7 mouse cellular contexts compared by ENCODE assay signal in genomic region chr15:98568256-98569033, GRCm38 (mm10). TPM values are rescaled to one million over a fixed set of nuclear protein-coding genes. Genes with fewer than 3 reads are reported as not detected.
A peak's percentile ranks its signal among the peaks of the same experiment; 100 is the strongest.
DNase-seq lines count a peak whose midpoint lies in the region; ATAC-seq and TF ChIP-seq lines count a peak whose summit lies in the region.

No protein-coding gene starts in this region.

- no peak for ATAC-seq in forebrain, embryonic 13.5 days

- peak overlapping the region; percentile 94 for H3K27ac ChIP-seq in testis, adult 2 months (ENCODE audit: control insufficient read depth, insufficient read depth, low read depth, low read length)
- H3K27ac ChIP-seq in bone marrow, adult 2 months (ENCODE audit: control insufficient read depth, insufficient read depth, low read depth, low read length, poor library complexity), result peak overlapping the region; percentile 98
- peak overlapping the region; percentile 90 for H3K27ac ChIP-seq in forebrain, embryonic 13.5 days

- peaks cover 8% of the 10 kb centered on the region for H3K4me1 ChIP-seq in testis, adult 2 months (ENCODE audit: control insufficient read depth, insufficient read depth, low read length)
- peaks cover 1% of the 10 kb centered on the region; the same call in 1 of the 2 replicates for H3K4me1 ChIP-seq in bone marrow, adult 2 months (ENCODE audit: control insufficient read depth, insufficient read depth, low read length)
- peaks cover 42% of the 10 kb centered on the region for H3K4me1 ChIP-seq in forebrain, embryonic 13.5 days

- no peaks in the 10 kb centered on the region for H3K27me3 ChIP-seq in testis, adult 2 months (ENCODE audit: control insufficient read depth, insufficient read depth, low read length)
- H3K27me3 ChIP-seq in forebrain, embryonic 13.5 days, result no peaks in the 10 kb centered on the region

- H3K9ac ChIP-seq in forebrain, embryonic 13.5 days, result peak overlapping the region; percentile 88

- no peak for TF ChIP-seq CTCF in testis, adult 2 months (IDR thresholded peaks at IDR 0.05; ENCODE audit: control insufficient read depth, insufficient read depth, insufficient replicate concordance, low read depth, low read length)
- no peak for TF ChIP-seq CTCF in bone marrow, adult 2 months (IDR thresholded peaks at IDR 0.05; ENCODE audit: control insufficient read depth, insufficient read depth, low read length)

- no peaks in the 10 kb centered on the region for H3K9me3 ChIP-seq in forebrain, embryonic 13.5 days (replicated peaks)

- 5% methylated on average over 22 of the region's 22 CpGs for WGBS in bone marrow, adult 2 months
- whole genome bisulfite sequencing in forebrain, embryonic 13.5 days, result 11% methylated on average over 22 of the region's 22 CpGs

- no peaks in the 10 kb centered on the region; the same call in 1 of the 2 replicates for H3K36me3 ChIP-seq in testis, adult 2 months (ENCODE audit: control insufficient read depth, insufficient read depth, low read length)
- H3K36me3 ChIP-seq in forebrain, embryonic 13.5 days (ENCODE audit: poor library complexity, severe bottlenecking), result peaks cover 4% of the 10 kb centered on the region

- no peak for TF ChIP-seq POLR2A in testis, adult 2 months (IDR thresholded peaks at IDR 0.05; ENCODE audit: control insufficient read depth, low read depth, low read length)
- TF ChIP-seq POLR2A in bone marrow, adult 2 months (IDR thresholded peaks at IDR 0.05; ENCODE audit: borderline replicate concordance, control insufficient read depth, low read depth, low read length), result no peak

- DNase-seq in testis, postnatal 10 days (ENCODE audit: low spot score), result no peak
- peak; percentile 35 for DNase-seq in liver
- DNase-seq in retina, embryonic 14.5 days (ENCODE audit: low spot score), result peak; percentile 38
- no peak for DNase-seq in layer of hippocampus, postnatal 36 days

- peak overlapping the region; percentile 74 for H3K4me2 ChIP-seq in forebrain, embryonic 13.5 days

- peak overlapping the region; percentile 96 for H3K4me3 ChIP-seq in testis, adult 2 months (ENCODE audit: control insufficient read depth, low read depth, low read length)
- H3K4me3 ChIP-seq in bone marrow, adult 2 months (replicated peaks; ENCODE audit: control insufficient read depth, low read depth, low read length), result peak overlapping the region; percentile 94
- H3K4me3 ChIP-seq in forebrain, embryonic 13.5 days, result peak overlapping the region; percentile 81

RNA-seq across cellular contexts. Expression of gene Ccnt1, which starts 2.3 kb away (rescaled TPM):
- polyA plus RNA-seq in testis, adult 2 months (2012; rRNA removed), result 11.4 and 15.1 TPM in 2 replicates
- 18.5 and 31.3 TPM in 2 replicates for polyA plus RNA-seq in bone marrow, adult 2 months (2011; ENCODE audit: insufficient read depth, insufficient read length, low replicate concordance, missing spikeins)
- polyA plus RNA-seq in forebrain, embryonic 13.5 days (2015; fragmentation: Nextera tagmentation; extraction: Ambion mirVana), result 63.6 and 68.1 TPM in 2 replicates
- total RNA-seq in layer of hippocampus, postnatal 36 days (2021), result 10 to 100 TPM; 37.5 to 49.6 TPM

RNA-seq across cellular contexts. Expression of gene 4930415O20Rik, which starts 2.4 kb away (rescaled TPM):
- polyA plus RNA-seq in testis, adult 2 months (2012; rRNA removed), result 88.1 and 104 TPM in 2 replicates
- not detected in 2 replicates for polyA plus RNA-seq in bone marrow, adult 2 months (2011; ENCODE audit: insufficient read depth, insufficient read length, low replicate concordance, missing spikeins)
- polyA plus RNA-seq in forebrain, embryonic 13.5 days (2015; fragmentation: Nextera tagmentation; extraction: Ambion mirVana), result not detected in 2 replicates
- not detected for total RNA-seq in layer of hippocampus, postnatal 36 days (2021)

RNA-seq across cellular contexts. Expression of gene Kansl2, which starts 34.4 kb away (rescaled TPM):
- polyA plus RNA-seq in testis, adult 2 months (2012; rRNA removed), result 19.8 and 20.1 TPM in 2 replicates
- 39.2 and 52.3 TPM in 2 replicates for polyA plus RNA-seq in bone marrow, adult 2 months (2011; ENCODE audit: insufficient read depth, insufficient read length, low replicate concordance, missing spikeins)
- 150 and 157 TPM in 2 replicates for polyA plus RNA-seq in forebrain, embryonic 13.5 days (2015; fragmentation: Nextera tagmentation; extraction: Ambion mirVana)
- total RNA-seq in layer of hippocampus, postnatal 36 days (2021), result 10 to 100 TPM; 62.6 to 64.2 TPM

RNA-seq across cellular contexts. Expression of gene Adcy6, which starts 41.4 kb away (rescaled TPM):
- polyA plus RNA-seq in testis, adult 2 months (2012; rRNA removed), result 15.0 and 18.8 TPM in 2 replicates
- polyA plus RNA-seq in bone marrow, adult 2 months (2011; ENCODE audit: insufficient read depth, insufficient read length, low replicate concordance, missing spikeins), result 45.8 and 65.2 TPM in 2 replicates
- 8.9 and 10.3 TPM in 2 replicates for polyA plus RNA-seq in forebrain, embryonic 13.5 days (2015; fragmentation: Nextera tagmentation; extraction: Ambion mirVana)
- total RNA-seq in layer of hippocampus, postnatal 36 days (2021), result 10 to 100 TPM; 43.7 to 48.8 TPM

Comparison
In these comparisons a context has a peak if more than half of its experiments do, and no peak if none do; other contexts are left out.
1. DNase-seq: peak in liver (single experiment) and retina, embryonic 14.5 days (single experiment); none in testis, postnatal 10 days (single experiment) and layer of hippocampus, postnatal 36 days (0 of 2).
2. RNA of gene 4930415O20Rik, which starts 2.4 kb away (polyA plus RNA-seq): 88.1 to 104 TPM in testis, adult 2 months; not detected in forebrain, embryonic 13.5 days and not detected in bone marrow, adult 2 months; every median in the first group is over 10 times any median in the second.
3. Peak in every context shown above with its lines, with median percentiles within 50 percentile points of each other: H3K27ac ChIP-seq and H3K4me3 ChIP-seq.